Mouse (Mus musculus): ENCODE data around the gene Tmem50b. TPM values are rescaled to one million over a fixed set of nuclear protein-coding genes. Genes with fewer than 3 reads are reported as not detected.

The Tmem50b gene
- polyA plus RNA-seq, 1 experiment from 2014 or later, result 31.4 TPM

DNA sequence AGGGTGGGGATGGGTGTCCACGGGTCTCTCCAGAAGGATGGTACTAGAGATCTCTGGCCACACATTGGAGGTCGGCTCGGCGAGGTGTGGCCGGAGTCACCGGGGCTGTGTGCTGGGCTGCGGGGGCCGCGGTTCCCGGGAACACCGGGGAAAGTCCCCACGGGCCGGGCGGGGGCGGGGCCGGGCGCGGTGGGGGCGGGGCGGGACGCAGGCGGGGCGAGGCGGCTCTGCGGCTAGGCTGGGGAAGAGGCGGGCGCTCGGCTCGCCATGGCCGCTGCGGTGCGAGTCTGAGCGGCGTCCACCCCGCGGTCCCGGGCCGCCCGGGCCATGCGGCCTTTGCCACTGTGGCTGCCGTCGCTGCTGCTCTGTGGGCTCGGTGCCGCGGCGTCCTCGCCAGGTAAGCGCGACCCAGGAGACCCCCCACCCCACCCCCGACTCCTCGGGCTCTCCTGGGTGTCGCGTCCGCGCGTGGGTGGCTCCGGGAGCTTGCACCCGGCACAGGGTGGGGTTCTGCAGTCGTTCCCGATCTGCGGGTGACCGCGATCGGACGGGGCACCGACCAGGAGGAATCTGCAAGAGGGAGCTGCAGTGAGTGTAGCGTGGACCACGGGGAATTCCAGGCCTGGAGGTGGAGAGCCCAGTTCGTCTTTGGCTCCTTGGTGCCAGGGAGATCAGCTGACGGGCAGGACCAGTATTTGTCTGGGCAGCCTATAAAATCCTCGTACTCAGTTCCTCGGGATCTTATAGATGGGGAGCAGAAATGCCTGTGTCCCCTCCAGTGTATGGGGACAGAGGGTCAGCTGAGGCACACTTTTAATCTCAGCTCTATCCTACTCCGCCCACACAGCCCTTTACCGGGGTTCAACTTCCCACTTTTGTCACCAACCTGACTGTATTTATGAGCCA, 50.5 kb downstream of the Tmem50b start, which contains the start of gene Ifngr2:
Gene Ifngr2 (plus strand): TSS at position 237 of the 906 bp plus-strand sequence.
- no peaks in the 10 kb centered on the region for H3K36me3 ChIP-seq
- H3K27me3 ChIP-seq, result no peaks in the 10 kb centered on the region
- 1% methylated on average over 59 of the region's 74 CpGs for WGBS
- peak; percentile 84 for ATAC-seq (ENCODE audit: insufficient number of reproducible peaks, insufficient read depth, low FRiP score, low TSS enrichment)
- H3K9ac ChIP-seq, result peak within 1 kb of the TSS; percentile 94
- no peak within 1 kb of the TSS for H3K27ac ChIP-seq
- peak within 1 kb of the TSS; percentile 73 for H3K4me2 ChIP-seq (replicated peaks)
- no peaks in the 10 kb centered on the region for H3K9me3 ChIP-seq
- H3K4me1 ChIP-seq, result peaks cover 18% of the 10 kb centered on the region
- H3K4me3 ChIP-seq, result peak within 1 kb of the TSS; percentile 94

DNA sequence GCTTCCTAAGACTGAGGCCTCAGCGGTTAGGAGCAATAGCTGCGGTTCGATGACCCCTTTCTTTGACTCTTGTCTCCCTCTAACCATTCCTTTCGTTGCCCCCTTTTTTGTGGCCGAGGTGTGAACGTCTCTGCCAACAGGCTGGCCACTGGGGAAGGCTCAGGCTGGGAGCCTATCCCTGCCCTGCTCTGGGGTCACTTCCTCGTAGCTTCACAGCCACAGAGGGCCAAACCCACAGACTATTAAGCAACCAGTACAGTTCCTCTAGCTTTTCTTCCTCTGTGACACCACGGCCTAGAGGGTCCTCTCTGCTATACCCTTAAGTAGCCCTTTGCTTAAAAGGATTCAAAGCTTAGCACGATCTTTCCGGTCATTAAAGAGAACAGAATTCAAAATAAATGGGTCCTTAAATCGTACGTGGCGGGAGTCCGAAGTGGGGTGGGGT, 51.2 kb downstream of the Tmem50b start:
- ATAC-seq (ENCODE audit: insufficient number of reproducible peaks, insufficient read depth, low FRiP score, low TSS enrichment), result peak; percentile 62; the same call in 1 of the 2 replicates
- peak overlapping the region; percentile 94 for H3K9ac ChIP-seq
- WGBS, result 20% methylated on average over 14 of the region's 14 CpGs
- peak overlapping the region; percentile 73 for H3K4me2 ChIP-seq (replicated peaks)
- peak overlapping the region; percentile 94 for H3K4me3 ChIP-seq
- no peak overlapping the region for H3K27ac ChIP-seq
- peaks cover 24% of the 10 kb centered on the region for H3K4me1 ChIP-seq
- no peaks in the 10 kb centered on the region for H3K27me3 ChIP-seq
- H3K9me3 ChIP-seq, result no peaks in the 10 kb centered on the region
- H3K36me3 ChIP-seq, result no peaks in the 10 kb centered on the region

GRCm38 (mm10) chr16:91545597-91546281, 51.9 kb downstream of the Tmem50b start:
- Histone ChIP-seq H3K4me1 (peaks cover 27% of the 10 kb centered on the region), H3K4me3 (no peak overlapping the region), H3K27me3 (no peaks in the 10 kb centered on the region), H3K9me3 (no peaks in the 10 kb centered on the region), H3K27ac (no peak overlapping the region), H3K36me3 (no peaks in the 10 kb centered on the region), H3K9ac (no peak overlapping the region), H3K4me2 (replicated peaks) (no peak overlapping the region; the same call in 1 of the 2 replicates)
- WGBS, result 62% methylated on average over 10 of the region's 10 CpGs
- no peak for ATAC-seq (ENCODE audit: insufficient number of reproducible peaks, insufficient read depth, low FRiP score, low TSS enrichment)

- Histone ChIP-seq H3K4me1 (peaks cover 18% of the 10 kb centered on the region), H3K36me3 (no peaks in the 10 kb centered on the region), H3K27ac (no peak overlapping the region), H3K4me2 (replicated peaks) (no peak overlapping the region), H3K4me3 (no peak overlapping the region), H3K9me3 (no peaks in the 10 kb centered on the region), H3K27me3 (no peaks in the 10 kb centered on the region), H3K9ac (no peak overlapping the region)
- ATAC-seq (ENCODE audit: insufficient number of reproducible peaks, insufficient read depth, low FRiP score, low TSS enrichment), result no peak
- WGBS, result 94% methylated on average over 1 of the region's 1 CpGs
Measured at GRCm38 (mm10) chr16:91543619-91544018, 54.0 kb downstream of the Tmem50b start.

GRCm38 (mm10) chr16:91541573-91542081, 56.0 kb downstream of the Tmem50b start:
- no peak overlapping the region for H3K27ac ChIP-seq
- no peaks in the 10 kb centered on the region for H3K9me3 ChIP-seq
- 30% methylated on average over 10 of the region's 10 CpGs for WGBS
- H3K36me3 ChIP-seq, result no peaks in the 10 kb centered on the region
- no peak overlapping the region for H3K4me3 ChIP-seq
- no peak for ATAC-seq (ENCODE audit: insufficient number of reproducible peaks, insufficient read depth, low FRiP score, low TSS enrichment)
- H3K9ac ChIP-seq, result no peak overlapping the region
- H3K4me1 ChIP-seq, result peaks cover 8% of the 10 kb centered on the region; the same call in 1 of the 2 replicates
- peak overlapping the region; percentile 24 for H3K4me2 ChIP-seq (replicated peaks)
- H3K27me3 ChIP-seq, result no peaks in the 10 kb centered on the region

GRCm38 (mm10) chr16:91538513-91538912, 59.1 kb downstream of the Tmem50b start:
- Histone ChIP-seq H3K9ac (no peak overlapping the region), H3K4me3 (no peak overlapping the region), H3K27me3 (no peaks in the 10 kb centered on the region), H3K9me3 (no peaks in the 10 kb centered on the region), H3K27ac (no peak overlapping the region), H3K4me1 (peaks cover 8% of the 10 kb centered on the region; the same call in 1 of the 2 replicates), H3K36me3 (no peaks in the 10 kb centered on the region), H3K4me2 (replicated peaks) (no peak overlapping the region)
- no peak for ATAC-seq (ENCODE audit: insufficient number of reproducible peaks, insufficient read depth, low FRiP score, low TSS enrichment)
- WGBS, result 50% methylated on average over 9 of the region's 9 CpGs

- ATAC-seq (ENCODE audit: insufficient number of reproducible peaks, insufficient read depth, low FRiP score, low TSS enrichment), result no peak
- peaks cover 8% of the 10 kb centered on the region; the same call in 1 of the 2 replicates for H3K4me1 ChIP-seq
- no peaks in the 10 kb centered on the region for H3K27me3 ChIP-seq
- H3K4me3 ChIP-seq, result no peak overlapping the region
- 68% methylated on average over 6 of the region's 6 CpGs for WGBS
- H3K4me2 ChIP-seq (replicated peaks), result no peak overlapping the region
- H3K9me3 ChIP-seq, result no peaks in the 10 kb centered on the region
- H3K27ac ChIP-seq, result no peak overlapping the region
- H3K36me3 ChIP-seq, result no peaks in the 10 kb centered on the region
- no peak overlapping the region for H3K9ac ChIP-seq
Measured at GRCm38 (mm10) chr16:91538051-91538450, 59.5 kb downstream of the Tmem50b start.

GRCm38 (mm10) chr16:91537065-91537464, 60.5 kb downstream of the Tmem50b start:
- no peak overlapping the region for H3K4me2 ChIP-seq (replicated peaks)
- peaks cover 8% of the 10 kb centered on the region; the same call in 1 of the 2 replicates for H3K4me1 ChIP-seq
- H3K9me3 ChIP-seq, result no peaks in the 10 kb centered on the region
- no peaks in the 10 kb centered on the region for H3K36me3 ChIP-seq
- no peak overlapping the region for H3K9ac ChIP-seq
- ATAC-seq (ENCODE audit: insufficient number of reproducible peaks, insufficient read depth, low FRiP score, low TSS enrichment), result no peak
- H3K4me3 ChIP-seq, result no peak overlapping the region
- H3K27ac ChIP-seq, result no peak overlapping the region
- 78% methylated on average over 3 of the region's 3 CpGs for WGBS
- H3K27me3 ChIP-seq, result no peaks in the 10 kb centered on the region

DNA sequence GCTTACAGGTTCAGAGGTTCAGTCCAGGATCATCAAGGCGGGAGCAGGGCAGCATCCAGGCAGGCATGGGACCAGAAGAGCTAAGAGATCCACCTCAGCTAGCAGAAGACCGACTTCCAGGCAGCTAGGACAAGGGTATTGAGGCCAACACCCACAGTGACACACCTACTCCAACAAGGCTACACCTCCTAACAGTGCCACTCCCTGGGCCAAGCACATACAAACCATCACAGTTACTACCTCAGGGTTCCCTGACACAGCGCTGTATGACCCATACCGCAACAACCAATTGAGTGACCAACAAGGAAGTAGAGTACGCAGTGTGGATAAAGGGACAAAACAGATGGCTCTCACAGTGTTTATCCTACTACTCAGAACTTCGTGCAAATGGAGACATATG, 61.2 kb downstream of the Tmem50b start:
- no peak overlapping the region for H3K4me2 ChIP-seq (replicated peaks)
- H3K27me3 ChIP-seq, result no peaks in the 10 kb centered on the region
- no peaks in the 10 kb centered on the region for H3K9me3 ChIP-seq
- peaks cover 2% of the 10 kb centered on the region; the same call in 1 of the 2 replicates for H3K4me1 ChIP-seq
- no peak for ATAC-seq (ENCODE audit: insufficient number of reproducible peaks, insufficient read depth, low FRiP score, low TSS enrichment)
- H3K36me3 ChIP-seq, result no peaks in the 10 kb centered on the region
- no peak overlapping the region for H3K27ac ChIP-seq
- H3K9ac ChIP-seq, result no peak overlapping the region
- H3K4me3 ChIP-seq, result no peak overlapping the region
- WGBS, result 88% methylated on average over 6 of the region's 6 CpGs

- no peaks in the 10 kb centered on the region for H3K9me3 ChIP-seq
- no peaks in the 10 kb centered on the region for H3K4me1 ChIP-seq
- no peak overlapping the region for H3K27ac ChIP-seq
- no peak overlapping the region for H3K4me3 ChIP-seq
- H3K4me2 ChIP-seq (replicated peaks), result no peak overlapping the region
- WGBS, result 86% methylated on average over 6 of the region's 6 CpGs
- no peak for ATAC-seq (ENCODE audit: insufficient number of reproducible peaks, insufficient read depth, low FRiP score, low TSS enrichment)
- no peaks in the 10 kb centered on the region for H3K36me3 ChIP-seq
- no peaks in the 10 kb centered on the region for H3K27me3 ChIP-seq
- H3K9ac ChIP-seq, result no peak overlapping the region
Measured at GRCm38 (mm10) chr16:91534888-91535287, 62.7 kb downstream of the Tmem50b start.

- no peak overlapping the region for H3K4me3 ChIP-seq
- no peak overlapping the region for H3K27ac ChIP-seq
- H3K4me1 ChIP-seq, result no peaks in the 10 kb centered on the region
- ATAC-seq (ENCODE audit: insufficient number of reproducible peaks, insufficient read depth, low FRiP score, low TSS enrichment), result no peak
- no peaks in the 10 kb centered on the region for H3K9me3 ChIP-seq
- H3K27me3 ChIP-seq, result no peaks in the 10 kb centered on the region
- WGBS, result 57% methylated on average over 13 of the region's 13 CpGs
- no peaks in the 10 kb centered on the region for H3K36me3 ChIP-seq
- H3K9ac ChIP-seq, result no peak overlapping the region
- H3K4me2 ChIP-seq (replicated peaks), result no peak overlapping the region
Measured at GRCm38 (mm10) chr16:91534477-91534876, 63.1 kb downstream of the Tmem50b start.
